Mouse (Mus musculus) lung, adult 2 months (tissue): Measurements from ENCODE around the gene Abhd2. TPM values are rescaled to one million over a fixed set of nuclear protein-coding genes. Genes with fewer than 3 reads are reported as not detected.

ENCODE experiments used
- DNase-seq: peaks from one replicate; pipeline ENCODE4 v3.0.0; 2022
- H3K4me1 ChIP-seq: fragments of 200-500 bp; 2 replicates; pipeline ENCODE4 v1.6.1; 2011; ENCODE audit warnings: low read length; ENCODE audit not compliant: control insufficient read depth, insufficient read depth
- H3K4me3 ChIP-seq: fragments of 200-500 bp; replicated peaks from 2 replicates; pipeline ENCODE3; 2011; ENCODE audit warnings: low read depth, mild to moderate bottlenecking, control low read depth, low read length; ENCODE audit errors: extremely low read depth
- CTCF ChIP-seq: fragments of 200-500 bp; IDR thresholded peaks from 2 replicates; pipeline ENCODE4 v1.5.1; 2011; ENCODE audit warnings: mild to moderate bottlenecking, low read length, control low read depth; ENCODE audit not compliant: insufficient read depth
- POLR2A ChIP-seq: fragments of 200-500 bp; IDR thresholded peaks from 2 replicates; pipeline ENCODE4 v1.6.1; 2011; ENCODE audit warnings: low read depth, mild to moderate bottlenecking, control low read depth, low read length, borderline replicate concordance; ENCODE audit errors: extremely low read depth
- WGBS: fragments of 180-500 bp; shearing (Covaris S2); methylation state at CpG from one replicate; pipeline ENCODE4 v1.1.7; 2018; 5-methylcytosine and 5-hydroxymethylcytosine counted together
- polyA plus RNA-seq: library from polyadenylated mRNA; depleted of rRNA; stranded (reverse); fragments of >200 nt; gene quantifications from 2 replicates; pipeline ENCODE4 v1.2.3, GENCODE M21; 2012

Abhd2 gene
- polyA plus RNA-seq, 1 experiment: 64.0 TPM

- TF ChIP-seq POLR2A: no peak
- no peak for TF ChIP-seq CTCF
Observed at GRCm38 (mm10) chr7:79243236-79243635, 29.8 kb upstream of the Abhd2 start.

GRCm38 (mm10) chr7:79246039-79246670, 26.8 kb upstream of the Abhd2 start:
- WGBS: 12% methylated on average over 18 of the region's 18 CpGs
- peak; percentile 75 for DNase-seq
- Histone ChIP-seq H3K4me1 (peaks cover 9% of the 10 kb centered on the region), H3K4me3 (no peak overlapping the region)
- TF ChIP-seq CTCF (peak; percentile 96), POLR2A (no peak)

More at GRCm38 (mm10) chr7:79243236-79243635, 29.8 kb upstream of the Abhd2 start:
- Histone ChIP-seq H3K4me3 (no peak overlapping the region), H3K4me1 (peaks cover 9% of the 10 kb centered on the region)
- DNase-seq: no peak
- 70% methylated on average over 4 of the region's 4 CpGs for WGBS

- no peak for DNase-seq
- no peak overlapping the region for H3K4me3 ChIP-seq
- peaks cover 9% of the 10 kb centered on the region for H3K4me1 ChIP-seq
- WGBS: 74% methylated on average over 1 of the region's 1 CpGs
- TF ChIP-seq POLR2A (no peak), CTCF (no peak)
Observed at GRCm38 (mm10) chr7:79247408-79247807, 25.6 kb upstream of the Abhd2 start.

- no peak for DNase-seq
- Histone ChIP-seq H3K4me3 (no peak overlapping the region), H3K4me1 (peaks cover 9% of the 10 kb centered on the region)
- TF ChIP-seq CTCF (no peak), POLR2A (no peak)
- 20% methylated on average over 7 of the region's 7 CpGs for WGBS
Observed at GRCm38 (mm10) chr7:79247881-79248389, 25.1 kb upstream of the Abhd2 start.

- no peak overlapping the region for H3K4me3 ChIP-seq
- TF ChIP-seq POLR2A (no peak), CTCF (no peak)
- DNase-seq: no peak
- 100% methylated on average over 2 of the region's 2 CpGs for WGBS
- peaks cover 9% of the 10 kb centered on the region for H3K4me1 ChIP-seq
Observed at GRCm38 (mm10) chr7:79249581-79249980, 23.4 kb upstream of the Abhd2 start.

GRCm38 (mm10) chr7:79254248-79254888, 18.6 kb upstream of the Abhd2 start:
- 53% methylated on average over 3 of the region's 3 CpGs for WGBS
- no peak for DNase-seq
- TF ChIP-seq POLR2A (no peak), CTCF (no peak)
- no peaks in the 10 kb centered on the region; the same call in 1 of the 2 replicates for H3K4me1 ChIP-seq
- no peak overlapping the region for H3K4me3 ChIP-seq

GRCm38 (mm10) chr7:79255350-79255749, 17.6 kb upstream of the Abhd2 start:
- 75% methylated on average over 7 of the region's 7 CpGs for WGBS

GRCm38 (mm10) chr7:79255752-79256151, 17.2 kb upstream of the Abhd2 start:
- Histone ChIP-seq H3K4me1 (no peaks in the 10 kb centered on the region; the same call in 1 of the 2 replicates), H3K4me3 (no peak overlapping the region)
- DNase-seq: no peak
- TF ChIP-seq POLR2A: no peak
- no peak for TF ChIP-seq CTCF
- 83% methylated on average over 10 of the region's 10 CpGs for whole genome bisulfite sequencing

More at GRCm38 (mm10) chr7:79255350-79255749, 17.6 kb upstream of the Abhd2 start:
- Histone ChIP-seq H3K4me3 (no peak overlapping the region), H3K4me1 (no peaks in the 10 kb centered on the region; the same call in 1 of the 2 replicates)
- no peak for DNase-seq
- TF ChIP-seq CTCF (no peak), POLR2A (no peak)

- Histone ChIP-seq H3K4me3 (no peak overlapping the region), H3K4me1 (no peaks in the 10 kb centered on the region; the same call in 1 of the 2 replicates)
- WGBS: 82% methylated on average over 4 of the region's 4 CpGs
- TF ChIP-seq CTCF (no peak), POLR2A (no peak)
- no peak for DNase-seq
Observed at GRCm38 (mm10) chr7:79256716-79257115, 16.3 kb upstream of the Abhd2 start.

- H3K4me3 ChIP-seq: no peak overlapping the region
- TF ChIP-seq POLR2A (no peak), CTCF (no peak)
- WGBS: 84% methylated on average over 10 of the region's 10 CpGs
- peaks cover 5% of the 10 kb centered on the region; the same call in 1 of the 2 replicates for H3K4me1 ChIP-seq
- DNase-seq: no peak
Observed at GRCm38 (mm10) chr7:79258981-79259542, 13.9 kb upstream of the Abhd2 start.
